Mouse (Mus musculus): ENCODE results near the gene Ctsz.

- no peak for TF ChIP-seq POLR2A (IDR thresholded peaks at IDR 0.05; ENCODE audit: borderline replicate concordance, control insufficient read depth, low read depth, low read length)
- no peak for TF ChIP-seq CTCF (IDR thresholded peaks at IDR 0.05; ENCODE audit: control insufficient read depth, insufficient read depth, low read length)
Measured at GRCm38 (mm10) chr2:174436916-174437696, 1.7 kb downstream of the Ctsz start.
